Mouse (Mus musculus) embryonic facial prominence, embryonic 12.5 days (tissue): Measurements from ENCODE around the gene Dnmt3b. TPM values are rescaled to one million over a fixed set of nuclear protein-coding genes. Genes with fewer than 3 reads are reported as not detected.

Experiments used
- ATAC-seq: fragments of 200-750 bp; cut with Nextera tagmentation; 2 replicates; pipeline ENCODE4 v1.8.0; 2017; ENCODE audit not compliant: insufficient number of reproducible peaks, insufficient read depth, low FRiP score, low TSS enrichment
- H3K27ac ChIP-seq: fragments of 300-500 bp; sonication (generic); 2 replicates; pipeline ENCODE4 v1.5.1; 2016; ENCODE audit warnings: mild to moderate bottlenecking
- H3K27me3 ChIP-seq: fragments of 300-500 bp; sonication (generic); 2 replicates; pipeline ENCODE4 v1.6.1; 2016; ENCODE audit warnings: mild to moderate bottlenecking, moderate library complexity
- H3K36me3 ChIP-seq: fragments of 300-500 bp; sonication (generic); 2 replicates; pipeline ENCODE4 v1.6.1; 2016; ENCODE audit warnings: mild to moderate bottlenecking
- H3K4me1 ChIP-seq: fragments of 300-500 bp; sonication (generic); 2 replicates; pipeline ENCODE4 v1.6.1; 2016
- H3K4me2 ChIP-seq: fragments of 300-500 bp; sonication (generic); replicated peaks from 2 replicates; pipeline ENCODE4 v1.6.1; 2016; ENCODE audit warnings: mild to moderate bottlenecking, moderate library complexity
- H3K4me3 ChIP-seq: fragments of 300-500 bp; sonication (generic); 2 replicates; pipeline ENCODE4 v1.5.1; 2016; ENCODE audit warnings: mild to moderate bottlenecking
- H3K9ac ChIP-seq: fragments of 300-500 bp; sonication (generic); 2 replicates; pipeline ENCODE4 v1.6.1; 2016; ENCODE audit warnings: mild to moderate bottlenecking, moderate library complexity
- H3K9me3 ChIP-seq: fragments of 300-500 bp; sonication (generic); 2 replicates; pipeline ENCODE4 v1.6.1; 2016; ENCODE audit warnings: mild to moderate bottlenecking, moderate library complexity
- WGBS: fragments of 180-500 bp; shearing (Covaris S2); methylation state at CpG from one replicate; pipeline ENCODE4 v1.1.7; 2016; 5-methylcytosine and 5-hydroxymethylcytosine counted together
- polyA plus RNA-seq: library from polyadenylated mRNA; unstranded; fragments of >200 nt; fragmentation: Nextera tagmentation; extraction: Ambion mirVana; gene quantifications from 2 replicates; pipeline ENCODE4 v1.2.1, GENCODE M21; 2016

Dnmt3b gene
- polyA plus RNA-seq, 1 experiment from 2014 or later = 15.0 TPM

GRCm38 (mm10) chr2:153724424-153724823 lies 75.2 kb downstream of the Dnmt3b start:
- Histone ChIP-seq H3K9me3 (no peaks in the 10 kb centered on the region), H3K4me3 (no peak overlapping the region), H3K4me1 (no peaks in the 10 kb centered on the region), H3K4me2 (no peak overlapping the region), H3K9ac (no peak overlapping the region), H3K27me3 (no peaks in the 10 kb centered on the region), H3K36me3 (no peaks in the 10 kb centered on the region), H3K27ac (no peak overlapping the region)
- no peak for ATAC-seq
- WGBS = 96% methylated on average over 2 of the region's 2 CpGs

- H3K9me3 ChIP-seq = no peaks in the 10 kb centered on the region
- no peak overlapping the region for H3K9ac ChIP-seq
- no peaks in the 10 kb centered on the region for H3K27me3 ChIP-seq
- no peak overlapping the region for H3K4me3 ChIP-seq
- no peaks in the 10 kb centered on the region for H3K4me1 ChIP-seq
- WGBS = 77% methylated on average over 2 of the region's 2 CpGs
- H3K27ac ChIP-seq = no peak overlapping the region
- no peak for ATAC-seq
- H3K4me2 ChIP-seq = no peak overlapping the region
- H3K36me3 ChIP-seq = no peaks in the 10 kb centered on the region
Measured at GRCm38 (mm10) chr2:153724871-153725270, 75.6 kb downstream of the Dnmt3b start.

GRCm38 (mm10) chr2:153725291-153725690 lies 76.0 kb downstream of the Dnmt3b start:
- no peak overlapping the region for H3K9ac ChIP-seq
- no peaks in the 10 kb centered on the region for H3K27me3 ChIP-seq
- no peaks in the 10 kb centered on the region for H3K9me3 ChIP-seq
- no peak overlapping the region for H3K27ac ChIP-seq
- no peak overlapping the region for H3K4me2 ChIP-seq
- no peak overlapping the region for H3K4me3 ChIP-seq
- no peaks in the 10 kb centered on the region for H3K36me3 ChIP-seq
- 87% methylated on average over 4 of the region's 4 CpGs for WGBS
- H3K4me1 ChIP-seq = no peaks in the 10 kb centered on the region
- ATAC-seq = no peak

- no peak overlapping the region for H3K27ac ChIP-seq
- H3K4me2 ChIP-seq = no peak overlapping the region
- no peaks in the 10 kb centered on the region for H3K27me3 ChIP-seq
- H3K4me3 ChIP-seq = no peak overlapping the region
- H3K9ac ChIP-seq = no peak overlapping the region
- WGBS = 77% methylated on average over 4 of the region's 4 CpGs
- ATAC-seq = no peak
- no peaks in the 10 kb centered on the region for H3K36me3 ChIP-seq
- no peaks in the 10 kb centered on the region for H3K4me1 ChIP-seq
- no peaks in the 10 kb centered on the region for H3K9me3 ChIP-seq
Measured at GRCm38 (mm10) chr2:153734033-153734432, 84.8 kb downstream of the Dnmt3b start.

Other genes with a start within 250 kb of the Dnmt3b start
- not detected in 2 replicates for gene 4930404H24Rik, start 156.7 kb upstream of the Dnmt3b start, polyA plus RNA-seq
- 19.4 and 22.3 TPM in 2 replicates for gene Nol4l, start 119.5 kb upstream of the Dnmt3b start, polyA plus RNA-seq
- gene Commd7, start 16.7 kb upstream of the Dnmt3b start, polyA plus RNA-seq = 71.3 and 73.0 TPM in 2 replicates
- not detected in 2 replicates for gene Dnmt3c, start 47.2 kb downstream of the Dnmt3b start, polyA plus RNA-seq
- 246 and 284 TPM in 2 replicates for gene Mapre1, start 91.8 kb downstream of the Dnmt3b start, polyA plus RNA-seq
- gene Efcab8, start 130.5 kb downstream of the Dnmt3b start, polyA plus RNA-seq = 0.04 and 0.09 TPM in 2 replicates
- not detected in 2 replicates for gene Sun5, start 221.6 kb downstream of the Dnmt3b start, polyA plus RNA-seq
- gene Bpifb2, start 225.6 kb downstream of the Dnmt3b start, polyA plus RNA-seq = not detected in 2 replicates